Mouse (Mus musculus) cerebellum, adult 8-10 months (tissue): ENCODE results near the gene Rin3.
A peak's percentile ranks its signal among the peaks of the same experiment; 100 is the strongest.

Source experiments
- DNase-seq: peaks from one replicate; pipeline ENCODE4 v3.0.0; 2022

Gene Rin3

DNA sequence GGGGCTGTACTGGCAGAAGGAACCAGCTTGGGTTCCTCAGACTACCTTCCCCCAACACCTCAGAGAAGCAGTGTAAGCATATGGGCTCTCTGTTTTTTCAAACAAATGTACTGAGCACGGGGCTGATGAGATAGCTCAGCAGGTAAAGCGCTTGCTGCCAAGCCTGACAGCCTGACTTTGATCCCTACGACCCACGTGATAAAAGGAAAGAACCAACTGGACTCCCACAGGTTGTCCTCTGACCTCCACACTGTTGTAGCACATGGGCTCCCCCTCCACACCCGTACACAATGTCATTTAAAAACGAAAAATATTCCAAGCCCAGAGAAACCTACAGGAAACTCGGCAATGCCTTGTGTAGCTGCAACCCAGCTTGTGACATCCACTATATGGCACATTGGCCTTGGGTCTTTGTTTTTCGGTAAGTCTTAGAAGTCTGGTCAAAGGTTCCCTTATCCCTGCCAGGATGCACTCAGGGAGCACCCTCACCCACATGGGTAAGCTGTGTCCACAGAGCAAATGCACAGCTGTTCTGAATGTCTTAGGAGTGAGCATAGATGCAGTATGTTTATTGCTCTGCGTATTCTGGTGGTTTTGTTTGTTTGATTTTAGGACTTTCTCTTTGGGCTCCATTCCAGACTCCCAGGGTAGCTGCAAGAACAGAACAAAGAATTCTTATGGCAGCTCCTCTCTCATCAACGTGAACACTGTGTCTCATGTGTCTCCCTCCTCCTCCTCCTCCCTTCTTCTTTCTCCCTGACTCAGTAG lies 22.4 kb downstream of the Rin3 start:
- DNase-seq = peak; percentile 27

GRCm38 (mm10) chr12:102308001-102308456 lies 25.2 kb downstream of the Rin3 start:
- no peak for DNase-seq

DNA sequence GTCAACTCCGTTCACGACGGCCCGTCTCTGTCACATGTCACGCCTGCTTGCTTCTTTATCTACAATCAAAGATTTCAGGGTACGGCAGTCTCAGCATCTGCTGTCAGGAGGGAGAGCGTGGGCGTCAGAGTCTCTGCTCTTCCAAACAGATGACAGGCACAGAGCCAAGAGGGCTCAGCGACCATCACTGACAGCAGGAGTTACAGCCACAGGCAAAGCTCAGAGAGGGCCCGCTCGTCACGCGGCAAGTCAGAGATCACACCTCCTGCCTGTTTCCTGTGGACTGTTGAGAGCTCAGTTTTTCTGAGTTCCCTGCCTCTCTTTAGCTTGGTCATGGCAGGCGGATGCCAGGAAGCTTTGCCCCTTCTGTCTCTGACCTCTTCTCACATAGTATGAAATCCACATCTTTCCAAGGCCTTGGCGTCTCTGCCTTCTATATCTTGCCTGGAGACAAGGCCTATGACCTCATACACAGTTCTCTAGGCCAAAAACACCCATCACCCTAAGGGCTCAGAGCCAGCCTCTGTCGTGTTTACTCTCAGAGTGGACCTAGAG lies 25.7 kb downstream of the Rin3 start:
- no peak for DNase-seq

- DNase-seq = no peak
Observed at GRCm38 (mm10) chr12:102309099-102309799, 26.4 kb downstream of the Rin3 start.

DNA sequence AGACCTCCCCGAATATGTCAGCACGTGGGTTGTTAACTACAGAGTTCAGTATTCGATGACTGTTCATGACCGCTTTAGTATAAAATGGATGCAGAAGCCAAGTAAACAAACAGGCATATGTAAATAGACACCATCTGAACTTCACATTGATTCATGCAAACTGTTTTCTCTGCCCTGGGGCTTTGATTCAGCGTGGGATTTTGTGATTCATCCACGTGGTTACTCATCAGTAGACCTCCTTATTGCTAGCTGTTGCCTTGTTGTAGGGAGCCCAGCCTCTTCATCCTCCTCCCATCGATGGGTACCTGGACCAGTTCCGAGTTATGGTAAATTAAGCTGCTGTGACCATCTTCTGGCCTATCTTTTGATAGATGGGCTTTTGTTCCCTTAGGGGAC lies 26.9 kb downstream of the Rin3 start:
- DNase-seq = no peak

- no peak for DNase-seq
Observed at GRCm38 (mm10) chr12:102310261-102310660, 27.4 kb downstream of the Rin3 start.

- no peak for DNase-seq
Observed at GRCm38 (mm10) chr12:102311454-102311853, 28.6 kb downstream of the Rin3 start.

DNA sequence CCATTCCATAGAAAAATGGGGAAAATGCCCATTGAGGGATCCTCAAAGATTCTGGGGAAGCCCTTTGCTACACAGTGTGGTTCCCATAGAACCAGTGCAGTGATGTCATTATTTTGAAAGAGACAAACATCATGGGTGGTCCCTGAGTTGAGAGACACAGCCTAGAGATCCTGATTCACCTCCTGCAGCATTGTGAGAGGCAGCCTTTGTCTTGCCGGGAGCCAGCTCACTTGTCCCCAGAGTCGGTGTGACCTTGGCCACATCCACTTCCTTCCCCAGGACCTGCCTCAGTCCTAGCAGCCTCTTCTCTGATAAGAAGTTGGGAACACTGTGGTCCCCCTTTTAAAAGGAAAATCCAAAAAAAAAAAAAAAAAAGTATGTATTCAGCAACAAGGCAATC lies 36.3 kb downstream of the Rin3 start:
- no peak for DNase-seq

DNA sequence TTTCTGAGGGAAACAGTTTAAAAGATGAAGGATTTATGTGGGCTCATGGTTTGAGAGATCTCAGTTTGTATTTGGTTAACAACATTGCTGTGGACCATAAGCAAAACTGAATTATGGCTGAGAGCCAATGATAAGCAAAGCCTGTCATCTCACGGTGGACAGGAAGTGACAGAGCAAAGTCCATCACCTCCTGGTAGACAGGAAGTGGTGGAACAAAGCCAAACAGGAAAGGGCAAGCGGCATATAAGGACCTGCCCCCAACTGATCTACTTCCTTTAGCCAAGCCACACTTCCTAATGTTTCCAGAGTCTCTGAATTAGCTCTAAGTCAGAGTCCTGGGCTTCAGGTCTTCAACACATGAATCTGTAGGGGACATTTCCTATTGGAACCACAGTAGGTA lies 37.1 kb downstream of the Rin3 start:
- no peak for DNase-seq

DNA sequence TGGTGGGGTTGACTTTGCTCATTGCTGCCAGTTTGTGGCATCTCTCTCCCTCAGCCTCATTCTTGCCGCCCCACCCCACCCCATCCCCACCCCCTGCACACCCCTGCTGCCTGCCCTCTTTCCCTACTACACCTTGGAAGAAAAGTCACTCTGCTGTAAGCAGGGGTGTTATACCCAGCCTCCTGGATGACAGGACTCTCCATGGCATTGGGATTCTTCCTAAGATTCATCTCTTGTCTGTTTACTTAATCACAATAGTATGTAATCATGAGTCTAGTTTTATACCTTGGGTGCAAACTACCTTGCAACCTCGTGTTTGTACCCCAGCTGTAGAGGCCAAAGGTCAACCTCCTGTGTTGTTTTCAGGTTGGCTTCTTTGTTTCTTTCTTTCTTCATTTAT lies 37.5 kb downstream of the Rin3 start:
- DNase-seq = no peak

- no peak for DNase-seq
Observed at GRCm38 (mm10) chr12:102321064-102321728, 38.3 kb downstream of the Rin3 start.

- DNase-seq = no peak
Observed at GRCm38 (mm10) chr12:102321855-102322254, 39.0 kb downstream of the Rin3 start.

DNA sequence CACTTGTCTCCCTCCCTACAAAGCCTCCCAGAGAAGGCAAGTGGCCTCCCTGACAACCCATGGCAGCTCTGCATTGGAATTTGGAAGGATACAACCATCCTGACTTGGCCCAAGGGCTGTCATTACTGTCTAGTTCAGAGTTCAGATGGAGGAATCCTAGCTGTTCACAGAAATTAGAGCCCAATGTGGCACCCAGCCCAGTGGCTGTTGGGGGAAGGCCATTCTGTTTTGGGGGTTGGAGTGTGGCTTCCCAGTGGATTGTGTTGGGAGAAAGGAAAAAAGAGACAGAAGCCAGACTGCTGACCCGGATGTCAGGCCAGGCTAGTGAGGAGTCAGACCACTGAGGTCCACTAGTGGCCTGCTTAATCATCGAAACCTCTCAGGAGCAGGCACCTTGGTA lies 40.5 kb downstream of the Rin3 start:
- no peak for DNase-seq

- no peak for DNase-seq
Observed at GRCm38 (mm10) chr12:102324156-102324885, 41.5 kb downstream of the Rin3 start.

- DNase-seq = no peak
Observed at GRCm38 (mm10) chr12:102324886-102325220, 42.0 kb downstream of the Rin3 start.

DNA sequence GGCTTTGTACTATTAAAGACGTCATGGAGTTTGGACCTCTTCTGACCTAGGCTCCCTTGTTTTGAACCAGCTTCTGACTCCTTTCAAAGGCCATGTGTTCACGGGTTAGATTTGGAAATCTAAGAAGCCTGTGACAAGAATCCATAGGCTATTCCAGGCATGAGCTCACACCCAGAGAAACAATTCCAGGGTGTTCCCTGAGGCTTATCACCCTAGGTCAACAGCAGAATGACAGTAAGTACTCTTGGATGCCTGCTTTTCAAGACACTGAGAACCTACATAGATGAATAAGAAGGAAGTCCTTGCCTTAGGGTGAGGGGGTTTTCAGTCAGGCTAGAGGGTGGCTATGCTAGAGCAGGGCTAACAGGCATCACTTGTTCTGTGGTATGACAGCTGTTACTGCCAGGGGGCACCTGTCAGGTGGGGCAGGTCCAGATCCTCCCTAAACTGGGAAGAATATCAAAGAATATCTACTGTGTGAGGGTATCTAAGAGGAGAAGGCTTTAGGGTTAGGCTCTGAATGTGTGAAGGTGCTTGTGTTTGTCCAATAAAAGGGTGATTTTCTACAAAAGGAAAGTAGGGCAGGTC lies 44.0 kb downstream of the Rin3 start:
- DNase-seq = no peak

- no peak for DNase-seq
Observed at GRCm38 (mm10) chr12:102327525-102327924, 44.7 kb downstream of the Rin3 start.

- DNase-seq = no peak
Observed at GRCm38 (mm10) chr12:102328090-102328489, 45.2 kb downstream of the Rin3 start.

GRCm38 (mm10) chr12:102330188-102330587 lies 47.3 kb downstream of the Rin3 start:
- no peak for DNase-seq

GRCm38 (mm10) chr12:102330731-102331130 lies 47.9 kb downstream of the Rin3 start:
- no peak for DNase-seq

- no peak for DNase-seq
Observed at GRCm38 (mm10) chr12:102333101-102333500, 50.3 kb downstream of the Rin3 start.

GRCm38 (mm10) chr12:102339085-102339484 lies 56.2 kb downstream of the Rin3 start:
- DNase-seq = no peak

GRCm38 (mm10) chr12:102340471-102340870 lies 57.6 kb downstream of the Rin3 start:
- no peak for DNase-seq
